In genomic region chr16:8406708-8407107, GRCm38 (mm10) we compare ENCODE assay signal across 8 mouse cellular contexts. TPM values are rescaled to one million over a fixed set of nuclear protein-coding genes. Genes with fewer than 3 reads are reported as not detected.
DNase-seq lines count a peak whose midpoint lies in the region; ATAC-seq and TF ChIP-seq lines count a peak whose summit lies in the region.

No protein-coding gene starts in this region.

- intact Hi-C loops in heart, adult 2 months (cut with DNase I): loop anchor here (10.0 kb wide), 1 partner anchor 358 kb away; no protein-coding TSS in a partner anchor

- H3K9ac ChIP-seq in heart, adult 2 months (ENCODE audit: low read depth, low read length): no peak overlapping the region

- no peaks in the 10 kb centered on the region for H3K36me3 ChIP-seq in heart, adult 2 months (ENCODE audit: control insufficient read depth, insufficient read depth, low read length)
- H3K36me3 ChIP-seq in heart, embryonic 10.5 days: no peaks in the 10 kb centered on the region

- DNase-seq in heart, adult 2 months: peak; percentile 30 to 45
- no peak for DNase-seq in heart, embryonic 10.5 days (ENCODE audit: low spot score)
- peak; percentile 48 for DNase-seq in adrenal gland, adult 2 months
- peak; percentile 70 for DNase-seq in embryo, embryonic 9.5 days (ENCODE audit: extremely low spot score)
- DNase-seq in layer of hippocampus, postnatal 25 days (ENCODE audit: extremely low spot score in 1 of 2, low spot score in 1 of 2): peak; percentile 46 to 80
- DNase-seq in spleen, adult 12 weeks (ENCODE audit: low spot score): peak; percentile 23

- no peaks in the 10 kb centered on the region; the same call in 1 of the 2 replicates for H3K4me1 ChIP-seq in heart, adult 2 months (ENCODE audit: control insufficient read depth, insufficient read depth, low read length)
- peaks cover 8% of the 10 kb centered on the region; the same call in 1 of the 2 replicates for H3K4me1 ChIP-seq in heart, embryonic 10.5 days

- peak; percentile 33 to 53; a peak in 1 of 4 replicates for ATAC-seq in hematopoietic stem cell, adult 5-6 weeks (replicated peaks in 1 of 2; ENCODE audit: insufficient read depth in 1 of 2, low FRiP score in 2 of 2, low TSS enrichment in 1 of 2, low read depth in 1 of 2, poor library complexity in 2 of 2, severe bottlenecking in 2 of 2)
- ATAC-seq in megakaryocyte, adult 5-6 weeks (ENCODE audit: poor library complexity, severe bottlenecking): peak; percentile 67

- peak; percentile 77 for TF ChIP-seq CTCF in heart, adult 2 months (IDR thresholded peaks at IDR 0.05)

- WGBS in heart, adult 2 months: 1% methylated on average over 6 of the region's 6 CpGs
- WGBS in heart, embryonic 10.5 days: 0% methylated on average over 6 of the region's 6 CpGs

- H3K4me3 ChIP-seq in heart, adult 2 months: no peak overlapping the region
- H3K4me3 ChIP-seq in heart, embryonic 10.5 days: no peak overlapping the region

- no peaks in the 10 kb centered on the region for H3K9me3 ChIP-seq in heart, embryonic 10.5 days

- no peak for TF ChIP-seq EP300 in heart, adult 2 months (IDR thresholded peaks at IDR 0.05; ENCODE audit: insufficient read depth, low read depth, low read length)

- no peak overlapping the region for H3K27ac ChIP-seq in heart, adult 2 months
- H3K27ac ChIP-seq in heart, embryonic 10.5 days: no peak overlapping the region

- no peaks in the 10 kb centered on the region for H3K79me2 ChIP-seq in heart, adult 2 months (replicated peaks; ENCODE audit: control insufficient read depth, insufficient read depth, low read length)

- TF ChIP-seq POLR2A in heart, adult 2 months (IDR thresholded peaks at IDR 0.05; ENCODE audit: insufficient read depth, low read depth, low read length): no peak

- H3K27me3 ChIP-seq in heart, adult 2 months (ENCODE audit: control insufficient read depth, insufficient read depth, low read length): no peaks in the 10 kb centered on the region
- peaks cover 42% of the 10 kb centered on the region; the same call in 1 of the 2 replicates for H3K27me3 ChIP-seq in heart, embryonic 10.5 days (ENCODE audit: insufficient read depth, poor library complexity, severe bottlenecking)

RNA-seq across cellular contexts. Expression of gene Tmem114, which starts 18.2 kb away (rescaled TPM):
- not detected for total RNA-seq in heart, adult 2 months (2021)
- not detected in 2 replicates for polyA plus RNA-seq in heart, adult 2 months (2012; rRNA removed)
- not detected in 2 replicates for polyA plus RNA-seq in heart, embryonic 10.5 days (2016; fragmentation: Nextera tagmentation; extraction: Ambion mirVana)
- total RNA-seq in adrenal gland, adult 2 months (2021): not detected
- polyA plus RNA-seq in adrenal gland, adult 2 months (2012; rRNA removed): 0.07 TPM in 1 of 2 replicates, not detected in the other
- total RNA-seq in hematopoietic stem cell, adult 5-6 weeks (2017): 0.38 and 0.45 TPM in 2 replicates
- 1 to 10 TPM; 7.1 to 8.0 TPM for total RNA-seq in layer of hippocampus, postnatal 25 days (2021)
- not detected in 2 replicates for total RNA-seq in megakaryocyte, adult 5-6 weeks (2015)
- not detected in 2 replicates for total RNA-seq in megakaryocyte, adult 5-6 weeks (2017)
